Mouse (Mus musculus) lung, adult 2 months (tissue): ENCODE results near the gene Sorbs1. TPM values are rescaled to one million over a fixed set of nuclear protein-coding genes. Genes with fewer than 3 reads are reported as not detected.
A peak's percentile ranks its signal among the peaks of the same experiment; 100 is the strongest.

Experiments
- DNase-seq: peaks from one replicate; pipeline ENCODE4 v3.0.0; 2022
- H3K4me1 ChIP-seq: fragments of 200-500 bp; 2 replicates; pipeline ENCODE4 v1.6.1; 2011; ENCODE audit warnings: low read length; ENCODE audit not compliant: control insufficient read depth, insufficient read depth
- H3K4me3 ChIP-seq: fragments of 200-500 bp; replicated peaks from 2 replicates; pipeline ENCODE3; 2011; ENCODE audit warnings: low read depth, mild to moderate bottlenecking, control low read depth, low read length; ENCODE audit errors: extremely low read depth
- CTCF ChIP-seq: fragments of 200-500 bp; IDR thresholded peaks from 2 replicates; pipeline ENCODE4 v1.5.1; 2011; ENCODE audit warnings: mild to moderate bottlenecking, low read length, control low read depth; ENCODE audit not compliant: insufficient read depth
- POLR2A ChIP-seq: fragments of 200-500 bp; IDR thresholded peaks from 2 replicates; pipeline ENCODE4 v1.6.1; 2011; ENCODE audit warnings: low read depth, mild to moderate bottlenecking, control low read depth, low read length, borderline replicate concordance; ENCODE audit errors: extremely low read depth
- WGBS: fragments of 180-500 bp; shearing (Covaris S2); methylation state at CpG from one replicate; pipeline ENCODE4 v1.1.7; 2018; 5-methylcytosine and 5-hydroxymethylcytosine counted together
- polyA plus RNA-seq: library from polyadenylated mRNA; depleted of rRNA; stranded (reverse); fragments of >200 nt; gene quantifications from 2 replicates; pipeline ENCODE4 v1.2.3, GENCODE M21; 2012

The Sorbs1 gene
- polyA plus RNA-seq, 1 experiment, result 43.4 TPM

GRCm38 (mm10) chr19:40442377-40442776, 71.2 kb downstream of the Sorbs1 start:
- TF ChIP-seq POLR2A, result no peak

DNA sequence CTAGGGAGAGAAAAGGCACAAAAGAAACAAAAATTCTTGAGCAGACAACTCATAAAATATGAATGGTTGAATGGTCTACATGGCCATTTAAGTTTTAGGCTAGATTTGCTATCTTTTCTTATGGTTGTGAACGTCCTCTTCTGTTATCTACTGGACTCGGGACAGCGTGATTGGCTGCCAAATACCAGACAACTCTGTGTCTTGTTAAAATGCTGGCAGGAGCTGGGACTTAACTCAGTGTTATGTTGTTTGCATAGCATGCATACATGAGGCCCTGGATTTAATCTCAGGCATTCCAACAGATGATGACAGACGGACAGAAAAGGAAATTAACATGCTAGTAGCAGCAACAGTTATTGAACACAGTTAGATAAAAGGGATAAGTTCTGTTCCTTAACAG, 72.6 kb downstream of the Sorbs1 start:
- 49% methylated on average over 4 of the region's 4 CpGs for WGBS
- TF ChIP-seq POLR2A (no peak), CTCF (no peak)
- H3K4me3 ChIP-seq, result no peak overlapping the region
- DNase-seq, result no peak
- H3K4me1 ChIP-seq, result peaks cover 16% of the 10 kb centered on the region

More at GRCm38 (mm10) chr19:40442377-40442776, 71.2 kb downstream of the Sorbs1 start:
- peaks cover 9% of the 10 kb centered on the region; the same call in 1 of the 2 replicates for H3K4me1 ChIP-seq
- no peak overlapping the region for H3K4me3 ChIP-seq
- 67% methylated on average over 3 of the region's 3 CpGs for WGBS
- no peak for DNase-seq

GRCm38 (mm10) chr19:40438907-40439306, 74.7 kb downstream of the Sorbs1 start:
- H3K4me1 ChIP-seq, result peaks cover 16% of the 10 kb centered on the region
- H3K4me3 ChIP-seq, result no peak overlapping the region
- TF ChIP-seq CTCF (no peak), POLR2A (no peak)
- DNase-seq, result no peak
- WGBS, result 91% methylated on average over 10 of the region's 10 CpGs

- no peak overlapping the region for H3K4me3 ChIP-seq
- TF ChIP-seq CTCF (no peak), POLR2A (no peak)
- WGBS, result 31% methylated on average over 9 of the region's 9 CpGs
- peak; percentile 42 for DNase-seq
- peaks cover 19% of the 10 kb centered on the region for H3K4me1 ChIP-seq
These were observed 75.9 kb downstream of the Sorbs1 start for GRCm38 (mm10) chr19:40437651-40438068.

GRCm38 (mm10) chr19:40436465-40437200, 76.9 kb downstream of the Sorbs1 start:
- H3K4me3 ChIP-seq, result no peak overlapping the region
- peaks cover 25% of the 10 kb centered on the region for H3K4me1 ChIP-seq
- 28% methylated on average over 12 of the region's 12 CpGs for WGBS
- DNase-seq, result peak; percentile 31
- no peak for TF ChIP-seq POLR2A
- no peak for TF ChIP-seq CTCF

- H3K4me1 ChIP-seq, result peaks cover 25% of the 10 kb centered on the region
- WGBS, result 95% methylated on average over 2 of the region's 2 CpGs
- TF ChIP-seq CTCF (no peak), POLR2A (no peak)
- no peak for DNase-seq
- no peak overlapping the region for H3K4me3 ChIP-seq
These were observed 77.8 kb downstream of the Sorbs1 start for GRCm38 (mm10) chr19:40435797-40436196.

DNA sequence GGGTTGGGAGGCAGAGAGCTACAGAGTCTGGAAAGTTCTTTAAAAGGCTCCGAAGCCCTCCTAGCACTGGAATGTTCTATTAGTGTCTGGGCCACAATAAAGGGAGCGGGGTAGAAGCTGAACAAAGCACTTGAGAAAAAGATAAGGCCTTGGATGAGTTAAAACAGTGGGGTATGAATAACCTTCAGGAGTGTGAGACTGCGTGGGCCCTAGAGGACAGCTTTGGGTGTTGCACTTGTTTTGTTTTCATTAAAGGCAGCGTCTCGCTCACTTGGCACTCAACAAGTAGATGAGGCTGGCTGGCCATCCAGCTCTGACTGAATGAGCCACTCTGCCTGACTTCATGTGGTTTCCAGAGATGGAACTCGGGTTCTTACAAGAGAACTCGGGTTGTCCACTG, 78.5 kb downstream of the Sorbs1 start:
- no peak for TF ChIP-seq POLR2A
- no peak for TF ChIP-seq CTCF
- peaks cover 25% of the 10 kb centered on the region for H3K4me1 ChIP-seq
- no peak overlapping the region for H3K4me3 ChIP-seq
- DNase-seq, result no peak
- WGBS, result 73% methylated on average over 7 of the region's 7 CpGs

DNA sequence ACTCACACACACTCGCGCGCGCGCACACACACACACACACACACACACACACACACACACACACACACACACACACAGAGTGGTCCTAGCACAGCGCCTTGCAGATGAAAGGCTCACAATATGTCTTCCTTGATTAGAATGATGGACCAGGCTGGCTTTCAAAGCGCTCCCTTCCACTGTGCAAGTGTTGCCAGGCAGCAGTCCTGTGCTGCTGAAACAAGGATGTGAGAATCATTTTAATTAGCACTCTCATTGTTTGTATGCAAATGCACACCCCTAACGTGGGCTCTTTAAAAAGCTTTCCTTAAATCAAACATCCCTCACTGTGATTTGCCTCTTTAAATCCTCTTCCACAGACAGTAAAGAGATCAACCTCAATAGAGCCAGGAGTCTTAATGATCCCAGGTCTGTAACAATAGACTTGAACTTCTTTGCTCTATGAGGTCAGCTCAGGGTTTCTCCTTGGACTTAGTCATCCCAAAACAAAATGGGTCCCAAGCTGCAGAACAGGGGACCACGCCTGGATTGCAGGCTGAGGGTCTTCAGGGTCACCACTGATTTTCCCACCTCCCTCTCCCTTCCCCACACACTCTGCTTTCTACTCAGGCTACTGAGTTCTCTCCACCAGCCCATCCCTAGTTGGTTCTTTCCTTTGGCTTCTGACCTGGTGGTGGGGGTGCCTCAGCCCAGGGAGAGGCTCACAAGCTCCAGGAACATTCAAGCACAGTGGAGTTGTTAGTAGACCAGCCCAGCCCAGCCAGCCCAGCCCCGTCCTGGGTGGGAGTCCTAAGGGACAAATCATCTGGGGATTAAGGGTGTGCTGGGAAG, 79.3 kb downstream of the Sorbs1 start:
- Histone ChIP-seq H3K4me3 (no peak overlapping the region), H3K4me1 (peaks cover 28% of the 10 kb centered on the region)
- WGBS, result 91% methylated on average over 10 of the region's 10 CpGs
- DNase-seq, result no peak
- no peak for TF ChIP-seq CTCF
- TF ChIP-seq POLR2A, result no peak

- no peak overlapping the region for H3K4me3 ChIP-seq
- DNase-seq, result no peak
- no peak for TF ChIP-seq POLR2A
- TF ChIP-seq CTCF, result no peak
- WGBS, result 70% methylated on average over 8 of the region's 8 CpGs
- peaks cover 29% of the 10 kb centered on the region for H3K4me1 ChIP-seq
These were observed 80.2 kb downstream of the Sorbs1 start for GRCm38 (mm10) chr19:40433316-40433912.
